Mouse (Mus musculus) CH12.LX (cell line): ENCODE data around the gene Nt5m.
A peak's percentile ranks its signal among the peaks of the same experiment; 100 is the strongest.

ENCODE experiments used
- BHLHE40 ChIP-seq: IDR thresholded peaks from 2 replicates; pipeline ENCODE4 v1.6.1; 2011; ENCODE audit warnings: mild to moderate bottlenecking, low read depth, low read length, improper control_type of control experiment
- CHD2 ChIP-seq: IDR thresholded peaks from 2 replicates; pipeline ENCODE4 v1.6.1; 2011; ENCODE audit warnings: low read length, improper control_type of control experiment
- CTCF ChIP-seq, 2 experiments: IDR thresholded peaks in 1 of 2; conservative IDR thresholded peaks in 1 of 2; 2 replicates each; pipeline ENCODE4 v1.5.1; 2011 to 2012; ENCODE audit warnings: low read depth in 2 of 2, low read length in 2 of 2, improper control_type of control experiment in 1 of 2, inconsistent platforms in 1 of 2, mild to moderate bottlenecking in 1 of 2, moderate library complexity in 1 of 2
- KAT2A ChIP-seq: IDR thresholded peaks from 2 replicates; pipeline ENCODE4 v1.6.1; 2012; ENCODE audit warnings: low read length, improper control_type of control experiment, inconsistent platforms; ENCODE audit not compliant: insufficient replicate concordance
- MAZ ChIP-seq: IDR thresholded peaks from 2 replicates; pipeline ENCODE4 v1.6.1; 2012; ENCODE audit warnings: low read depth, mild to moderate bottlenecking, inconsistent platforms, low read length, improper control_type of control experiment, moderate library complexity
- POLR2A ChIP-seq: IDR thresholded peaks from 2 replicates; pipeline ENCODE4 v1.6.1; 2011; ENCODE audit warnings: low read depth, mild to moderate bottlenecking, improper control_type of control experiment, low read length
- RCOR1 ChIP-seq: conservative IDR thresholded peaks from 2 replicates; pipeline ENCODE4 v1.6.1; 2012; ENCODE audit warnings: low read depth, mild to moderate bottlenecking, inconsistent platforms, low read length, improper control_type of control experiment

- peak; percentile 89 for TF ChIP-seq POLR2A
- TF ChIP-seq MAZ: no peak
- TF ChIP-seq RCOR1: peak; percentile 37; the same call in 1 of the 2 replicates
- no peak for TF ChIP-seq CHD2
- peak in 1 of 2 experiments; percentile 7; a peak in 1 of 4 replicates for TF ChIP-seq CTCF (conservative IDR thresholded peaks at IDR 0.05 in 1 of 2, IDR thresholded peaks at IDR 0.05 in 1 of 2; ENCODE audit: low read depth in 2 of 2, low read length in 2 of 2)
- TF ChIP-seq BHLHE40: no peak
- TF ChIP-seq KAT2A: no peak
Measured at GRCm38 (mm10) chr11:59847891-59848884, 8.9 kb downstream of the Nt5m start.
